Mouse (Mus musculus) urinary bladder, adult 2 months (tissue): Measurements from ENCODE around the gene Acot7. TPM values are rescaled to one million over a fixed set of nuclear protein-coding genes. Genes with fewer than 3 reads are reported as not detected.

Source experiments
- DNase-seq: peaks from one replicate; pipeline ENCODE4 v3.0.0; 2022; ENCODE audit warnings: low spot score
- polyA plus RNA-seq: library from polyadenylated mRNA; depleted of rRNA; stranded (reverse); fragments of >200 nt; gene quantifications from 2 replicates; pipeline ENCODE4 v1.2.3, GENCODE M21; 2012

The Acot7 gene
- polyA plus RNA-seq, 1 experiment, result 44.9 TPM

DNA sequence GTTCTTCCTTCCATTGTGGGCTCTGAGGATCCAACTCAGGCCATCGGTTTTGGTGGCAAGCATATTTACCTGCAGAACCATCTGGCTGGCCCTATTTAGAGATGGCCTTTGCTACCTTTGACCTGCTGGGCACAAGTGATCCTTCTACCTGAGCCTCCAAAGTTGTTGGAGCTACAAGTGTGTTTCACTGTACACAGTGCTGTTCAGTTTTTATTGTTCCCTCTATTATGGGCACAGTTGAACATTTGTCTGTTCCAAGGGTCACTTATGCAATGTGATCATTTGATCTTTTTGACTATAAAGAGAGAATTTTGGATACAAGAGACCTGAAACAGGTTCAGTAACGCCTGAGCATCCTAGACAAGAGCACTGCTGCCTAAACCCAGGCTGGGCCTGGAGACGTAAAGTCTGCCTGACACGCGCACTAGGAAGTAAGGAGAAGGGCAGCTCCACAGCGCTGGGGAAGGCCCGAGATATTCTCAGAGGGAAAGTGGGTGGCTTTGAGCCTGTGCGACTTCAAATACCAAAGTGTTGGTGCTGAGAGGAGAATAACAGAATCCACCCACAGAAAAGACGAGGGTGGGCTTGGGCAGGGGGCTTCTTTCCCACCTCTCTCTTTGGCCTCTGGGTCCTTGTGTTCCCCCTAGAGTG lies 65.4 kb downstream of the Acot7 start:
- no peak for DNase-seq

DNA sequence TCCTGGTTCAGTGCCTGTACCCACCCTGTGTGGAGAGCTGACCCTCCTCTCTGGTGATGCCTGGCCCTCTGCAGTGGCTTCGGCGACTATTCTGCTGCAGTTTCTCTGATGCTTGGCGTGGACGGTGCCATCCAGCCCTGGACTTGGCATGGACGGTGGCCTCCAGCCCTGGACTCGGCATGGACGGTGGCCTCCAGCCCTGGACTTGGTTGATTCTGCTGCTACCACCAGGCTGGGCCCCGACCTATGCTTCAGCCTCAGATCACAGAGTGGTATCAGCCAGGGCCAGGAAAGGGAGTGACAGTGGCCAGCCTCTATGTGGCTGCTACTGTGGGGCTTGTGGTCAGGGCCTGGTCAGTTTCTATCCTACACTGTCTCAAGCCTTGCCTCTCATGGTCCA lies 66.0 kb downstream of the Acot7 start:
- DNase-seq, result no peak

DNA sequence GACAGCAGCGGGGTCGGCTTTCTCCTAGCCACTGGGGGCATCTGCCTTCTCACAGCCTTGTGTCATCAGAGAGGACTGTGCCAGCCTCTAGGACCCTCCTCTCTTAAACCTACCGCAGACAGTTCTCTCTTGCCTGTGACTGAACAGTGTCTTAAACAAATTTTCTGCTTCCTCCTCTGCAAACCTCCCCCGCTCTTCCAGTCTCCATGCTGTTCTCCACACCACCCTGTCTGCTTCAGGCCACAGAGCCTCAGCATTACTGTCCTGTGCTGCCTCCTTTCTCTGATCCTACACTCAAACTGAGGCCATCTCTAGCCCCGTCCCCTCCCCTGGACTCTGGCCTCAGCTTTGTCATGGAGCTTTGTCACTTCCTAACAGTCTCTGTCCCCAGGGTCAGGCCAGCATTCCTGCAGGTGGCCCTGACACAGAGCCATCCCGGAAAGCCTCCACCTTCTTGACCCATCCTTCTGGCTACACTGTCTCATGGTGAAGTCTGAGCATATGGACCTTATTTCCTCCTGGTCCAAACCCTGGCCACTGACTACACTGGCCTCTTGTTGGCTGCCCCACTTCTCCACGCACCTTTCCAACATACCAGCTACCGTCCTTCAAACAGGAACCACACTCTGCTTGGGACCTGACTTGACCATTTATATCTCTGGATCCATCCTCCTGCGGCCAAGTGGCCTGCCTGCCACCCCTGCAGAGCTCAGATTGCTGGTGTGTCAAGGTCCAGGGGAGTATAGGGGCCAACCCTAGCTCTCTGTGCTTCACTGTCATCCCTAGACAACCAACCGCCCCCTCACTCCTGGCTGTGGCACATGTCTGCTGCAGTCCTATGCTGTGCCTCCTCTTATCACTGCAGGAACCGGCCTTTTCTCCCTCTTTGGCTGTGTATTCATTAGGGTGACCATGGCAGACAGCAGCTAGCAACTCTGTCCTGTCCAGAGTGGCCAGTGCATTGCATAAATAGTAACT lies 66.9 kb downstream of the Acot7 start:
- no peak for DNase-seq

DNA sequence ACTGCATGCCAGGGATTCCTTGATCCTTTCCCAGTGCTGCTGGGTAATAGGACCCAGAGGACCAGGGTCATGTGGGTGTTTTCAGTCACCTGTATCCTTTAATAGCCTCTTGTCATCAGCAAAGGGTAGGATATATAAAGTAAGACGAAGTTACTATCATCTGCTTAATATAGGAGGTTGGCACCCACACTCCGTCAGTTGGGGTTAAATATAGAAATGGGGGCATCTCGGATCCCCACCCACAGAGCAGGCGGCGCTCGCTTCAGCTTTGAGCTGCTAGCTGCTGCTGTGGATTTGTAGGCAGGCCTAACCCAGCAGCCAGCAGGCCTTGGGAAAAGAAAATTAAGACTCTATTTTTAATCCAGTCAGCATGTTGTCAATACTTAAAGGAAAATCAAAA lies 68.1 kb downstream of the Acot7 start:
- DNase-seq, result no peak

DNA sequence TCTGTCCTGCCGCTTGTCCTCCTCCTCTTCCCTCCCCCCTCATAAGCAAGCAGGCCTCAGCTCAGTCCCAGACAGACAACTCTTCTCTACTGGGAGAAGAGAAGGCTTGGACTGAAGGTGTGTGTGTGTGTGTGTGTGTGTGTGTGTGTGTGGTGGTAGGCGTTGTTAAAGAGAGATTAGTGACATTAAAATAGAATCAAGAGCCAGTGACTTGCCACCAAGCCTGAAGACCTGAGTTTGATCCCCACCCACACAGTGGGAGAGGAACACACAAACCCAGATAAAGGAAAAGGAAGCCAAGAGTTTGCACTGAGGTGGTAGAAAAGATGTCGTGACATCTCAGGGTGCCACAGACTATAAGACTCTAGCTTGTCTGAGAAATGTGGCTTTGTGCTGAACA lies 69.3 kb downstream of the Acot7 start:
- no peak for DNase-seq

DNA sequence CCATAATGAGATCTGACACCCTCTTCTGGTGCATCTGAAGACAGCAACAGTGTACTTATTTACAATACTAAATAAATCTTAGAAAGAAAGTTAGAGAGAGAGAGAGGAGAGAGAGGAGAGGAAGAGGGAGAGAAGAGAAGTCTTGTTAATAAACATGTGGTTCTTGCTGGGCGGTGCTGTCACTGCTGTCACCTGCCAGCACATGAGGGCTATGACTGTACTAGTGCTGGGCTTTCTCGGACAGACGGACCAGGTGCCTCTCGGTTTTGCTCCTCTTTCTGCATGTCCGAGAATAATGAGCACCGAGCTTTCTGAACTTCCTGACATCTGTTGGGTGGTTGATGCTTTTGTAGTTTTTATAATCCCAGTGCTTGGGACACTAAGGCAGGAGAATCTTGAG lies 72.7 kb downstream of the Acot7 start:
- DNase-seq, result no peak

DNA sequence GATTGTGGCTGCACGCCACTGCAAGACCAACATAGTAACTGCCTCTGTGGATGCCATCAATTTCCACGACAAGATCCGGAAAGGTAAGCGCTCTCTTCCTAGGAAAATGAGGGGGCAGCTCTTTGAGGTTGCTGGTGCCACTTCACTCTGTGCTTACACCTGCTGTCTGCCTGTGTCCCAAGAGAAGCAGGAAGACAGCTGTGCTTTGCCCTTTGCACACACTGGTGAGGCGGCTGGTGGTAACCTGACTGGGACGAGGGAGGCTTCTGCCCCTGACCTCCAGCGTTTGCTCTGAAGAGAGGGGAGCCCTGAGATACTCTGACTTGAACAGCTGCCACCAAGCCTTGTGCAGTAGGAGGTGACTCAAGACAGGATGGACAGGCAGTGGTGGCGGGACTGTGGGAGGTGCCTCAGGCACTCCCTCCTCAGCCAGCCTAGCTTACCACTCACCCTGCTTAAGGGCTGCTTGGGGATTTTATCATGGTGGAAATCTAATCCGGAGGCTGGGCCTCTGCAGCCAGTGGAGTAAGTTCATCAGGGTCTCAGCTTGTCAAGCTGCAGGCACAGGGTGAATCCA lies 75.3 kb downstream of the Acot7 start:
- no peak for DNase-seq

DNA sequence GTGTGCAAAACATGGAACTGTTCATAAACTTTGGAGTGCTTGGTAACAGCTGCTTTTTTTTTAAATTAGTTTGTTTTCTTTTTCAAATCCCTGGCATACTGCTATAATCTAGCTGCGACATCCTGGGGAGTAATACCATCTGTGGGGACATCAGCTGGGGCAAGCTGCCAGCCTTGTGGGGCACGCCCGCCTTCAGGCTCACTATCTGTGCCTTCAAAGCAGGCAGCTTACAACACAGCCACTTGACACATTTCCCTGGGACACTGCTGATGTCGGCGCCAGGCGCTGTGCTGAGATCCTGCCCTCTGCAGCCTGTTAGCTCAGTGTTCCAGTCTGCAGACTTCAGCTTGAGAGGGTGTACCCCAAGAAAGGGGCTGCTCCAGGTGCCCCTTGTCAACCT lies 79.1 kb downstream of the Acot7 start:
- no peak for DNase-seq

DNA sequence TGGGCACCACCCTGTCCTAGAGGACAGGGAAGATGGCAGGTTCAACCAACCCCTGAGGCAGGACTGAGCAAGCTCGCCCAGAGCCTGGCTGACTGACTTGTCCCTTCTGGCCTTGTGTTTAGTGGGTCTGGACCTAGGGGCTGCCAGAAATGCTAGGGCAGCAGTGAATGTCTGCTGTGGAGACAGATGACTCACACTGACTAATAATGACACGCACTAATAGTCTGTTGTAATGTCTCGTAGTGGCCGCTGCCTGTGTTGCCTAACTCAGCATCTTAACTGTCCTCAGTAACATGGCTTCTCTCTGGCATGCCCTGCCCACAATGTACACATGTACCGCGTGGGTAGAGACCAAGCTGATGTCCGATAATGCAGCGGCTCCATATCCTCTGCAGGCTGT lies 82.5 kb downstream of the Acot7 start:
- DNase-seq, result no peak

DNA sequence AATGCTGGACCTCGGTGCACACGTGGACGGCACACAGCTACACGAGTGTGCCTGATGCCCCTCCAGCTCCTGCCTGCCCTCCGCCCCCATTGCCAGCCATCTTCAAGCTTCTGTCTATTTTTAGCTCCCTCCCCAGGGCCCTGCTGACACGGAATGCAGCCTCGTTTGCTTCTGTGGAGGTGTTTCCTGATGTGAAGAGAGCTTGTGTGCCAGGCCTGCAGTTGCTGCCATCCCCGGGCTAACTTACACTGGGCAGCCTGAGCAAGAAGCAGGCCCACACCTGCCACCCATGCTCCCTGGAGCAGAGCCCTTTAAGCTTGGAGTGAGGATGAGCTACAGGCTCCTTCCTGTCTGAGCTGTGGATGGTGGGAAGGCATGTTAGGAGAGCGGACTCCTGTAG lies 84.3 kb downstream of the Acot7 start:
- DNase-seq, result no peak

DNA sequence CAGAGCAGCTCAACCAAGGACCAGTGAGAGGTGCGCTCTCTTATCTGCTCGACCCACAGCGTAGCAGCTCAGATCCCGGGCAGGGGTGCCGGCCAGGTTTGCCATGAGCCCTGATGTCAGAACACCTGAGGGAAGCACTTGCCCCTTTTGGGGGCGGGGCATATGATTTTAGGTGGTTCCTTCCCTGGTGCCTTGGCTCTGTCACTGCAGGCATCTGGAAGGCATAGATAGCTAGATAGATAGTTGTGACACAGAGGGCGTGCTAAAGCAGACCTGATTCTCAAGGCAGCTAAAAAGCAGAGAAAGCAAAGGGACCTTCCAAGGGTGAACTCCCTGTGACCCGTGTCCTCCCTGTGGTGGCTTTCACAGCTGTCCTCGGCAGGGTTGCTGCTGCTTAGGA lies 85.2 kb downstream of the Acot7 start:
- no peak for DNase-seq

DNA sequence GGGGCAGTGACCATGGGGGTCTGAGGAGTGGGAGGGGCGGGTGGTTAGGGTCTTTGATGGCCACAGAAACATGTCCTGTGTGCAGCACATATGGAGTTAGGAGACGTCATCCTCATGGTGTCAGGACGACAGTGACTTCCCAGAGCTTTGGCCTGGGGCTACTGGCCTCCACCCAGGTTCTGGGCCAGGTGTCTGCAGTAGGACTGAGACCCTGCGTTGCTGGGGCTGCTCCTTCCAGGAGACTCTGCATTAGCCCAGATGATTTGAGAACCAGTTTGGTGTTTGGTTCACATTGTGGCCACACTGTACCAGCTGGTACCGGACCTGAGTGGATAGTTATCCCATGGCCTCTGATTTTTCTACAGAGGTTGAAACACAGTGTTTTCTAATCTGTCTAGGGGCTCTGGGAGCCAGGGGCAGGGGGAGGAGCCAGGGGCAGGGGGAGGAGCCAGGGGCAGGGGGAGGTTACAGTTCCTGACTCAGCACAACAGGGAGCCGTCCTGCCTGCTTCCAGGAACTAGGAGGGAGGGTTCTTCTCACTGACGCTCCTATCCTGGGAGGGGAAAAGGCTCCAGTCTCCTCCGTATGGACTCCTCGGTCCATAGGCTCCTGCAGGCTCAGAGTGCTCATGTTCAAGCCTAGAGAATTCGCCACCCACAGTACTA lies 85.7 kb downstream of the Acot7 start:
- no peak for DNase-seq

DNA sequence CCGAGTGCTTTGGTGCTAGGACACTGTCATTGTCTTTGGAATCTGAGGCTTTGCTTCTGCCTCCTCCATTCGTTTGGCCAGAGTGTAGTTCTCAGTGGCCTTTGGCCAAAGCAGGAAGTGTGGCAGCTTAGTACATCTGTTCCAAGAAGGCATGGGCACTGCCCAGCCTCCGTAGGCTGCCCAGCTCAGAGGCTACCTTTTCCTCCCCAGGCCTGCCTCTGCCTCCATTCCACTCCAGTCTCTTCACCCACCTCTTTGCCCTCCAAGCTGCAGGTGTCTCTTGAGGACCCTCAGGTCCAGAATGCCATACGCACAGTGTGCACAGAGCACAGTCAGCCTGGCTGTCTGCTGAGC lies 86.2 kb downstream of the Acot7 start:
- DNase-seq, result no peak

DNA sequence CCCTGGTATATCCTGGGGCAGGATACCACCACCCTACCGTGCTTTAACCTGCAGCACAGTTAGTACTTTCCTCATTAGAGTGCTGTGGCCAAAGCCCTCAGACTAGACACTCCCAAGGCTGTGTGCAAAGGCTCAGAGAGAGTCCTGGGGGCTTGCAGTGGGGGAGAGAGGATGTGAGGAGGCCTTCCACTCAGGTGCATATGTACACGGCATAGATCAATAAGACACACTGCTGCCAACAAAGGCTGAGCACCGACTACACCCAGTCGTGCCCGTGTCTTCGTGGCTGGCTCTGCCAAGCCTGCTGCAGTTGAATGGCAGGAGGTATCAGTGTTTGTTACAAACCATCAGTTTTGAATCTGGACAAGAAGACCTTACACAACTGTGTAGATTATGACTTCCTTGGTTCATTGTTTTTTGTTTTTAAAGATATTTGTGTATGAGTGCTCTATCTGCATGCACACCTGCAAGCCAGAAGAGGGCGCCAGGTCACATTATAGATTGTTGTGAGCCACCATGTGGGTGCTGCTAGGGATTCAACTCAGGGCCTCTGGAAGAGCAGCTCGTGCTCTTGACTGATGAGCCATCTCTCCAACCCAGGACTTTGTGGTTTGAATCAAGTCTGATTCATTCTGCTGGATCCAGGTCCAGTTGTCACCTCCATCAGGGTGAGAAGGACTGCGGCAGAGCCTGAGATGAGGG lies 87.1 kb downstream of the Acot7 start:
- no peak for DNase-seq

DNA sequence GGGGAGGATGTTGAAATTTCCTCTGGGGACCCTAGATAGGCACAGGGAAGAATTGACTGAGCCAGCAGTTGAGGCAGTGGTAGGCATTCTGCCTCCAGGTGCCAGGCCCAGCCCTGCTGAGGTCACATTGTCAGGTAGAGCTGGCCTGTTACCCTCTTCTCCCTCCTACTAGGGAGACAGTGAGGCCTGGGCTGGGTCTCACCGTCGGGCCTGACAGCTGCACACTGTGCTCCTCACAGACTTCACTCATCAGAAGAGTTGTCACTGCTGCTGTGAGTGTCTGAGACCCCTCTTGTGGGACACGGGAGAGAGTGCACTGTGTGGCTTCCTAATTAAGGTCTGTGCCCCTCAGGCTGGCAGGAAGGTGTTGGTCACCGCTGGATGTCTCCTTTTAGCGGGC lies 87.9 kb downstream of the Acot7 start:
- no peak for DNase-seq

DNA sequence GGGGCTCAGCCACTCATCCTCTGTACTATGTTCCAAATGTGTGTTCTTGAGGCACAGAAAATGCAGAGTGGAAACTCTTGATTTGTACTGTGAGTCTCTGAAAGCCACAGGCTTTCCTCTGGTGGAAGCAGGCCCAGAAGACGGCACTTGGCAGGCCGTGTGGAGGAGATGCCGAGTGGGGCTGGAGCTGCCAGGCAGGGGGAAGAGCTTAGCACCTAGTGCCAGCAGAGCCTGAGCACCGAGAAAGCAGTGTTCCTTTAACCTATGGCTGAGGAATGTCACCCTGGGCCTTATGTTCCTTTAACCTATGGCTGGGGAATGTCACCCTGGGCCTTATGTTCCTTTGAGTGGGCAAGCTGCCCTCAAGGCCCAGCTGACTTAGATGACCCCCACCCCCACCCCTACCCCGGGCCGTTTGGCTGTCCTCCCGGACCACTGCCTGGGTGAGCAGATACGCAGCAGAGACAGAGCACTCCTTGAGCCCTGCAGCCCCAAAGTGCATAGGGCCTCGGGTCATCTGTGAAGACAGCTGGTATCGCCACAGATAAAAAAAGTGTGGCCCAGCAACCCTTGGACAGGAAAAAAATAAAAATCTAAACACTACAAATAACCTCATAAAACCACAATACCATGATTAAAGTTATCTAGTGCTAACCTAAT lies 88.4 kb downstream of the Acot7 start:
- DNase-seq, result no peak

DNA sequence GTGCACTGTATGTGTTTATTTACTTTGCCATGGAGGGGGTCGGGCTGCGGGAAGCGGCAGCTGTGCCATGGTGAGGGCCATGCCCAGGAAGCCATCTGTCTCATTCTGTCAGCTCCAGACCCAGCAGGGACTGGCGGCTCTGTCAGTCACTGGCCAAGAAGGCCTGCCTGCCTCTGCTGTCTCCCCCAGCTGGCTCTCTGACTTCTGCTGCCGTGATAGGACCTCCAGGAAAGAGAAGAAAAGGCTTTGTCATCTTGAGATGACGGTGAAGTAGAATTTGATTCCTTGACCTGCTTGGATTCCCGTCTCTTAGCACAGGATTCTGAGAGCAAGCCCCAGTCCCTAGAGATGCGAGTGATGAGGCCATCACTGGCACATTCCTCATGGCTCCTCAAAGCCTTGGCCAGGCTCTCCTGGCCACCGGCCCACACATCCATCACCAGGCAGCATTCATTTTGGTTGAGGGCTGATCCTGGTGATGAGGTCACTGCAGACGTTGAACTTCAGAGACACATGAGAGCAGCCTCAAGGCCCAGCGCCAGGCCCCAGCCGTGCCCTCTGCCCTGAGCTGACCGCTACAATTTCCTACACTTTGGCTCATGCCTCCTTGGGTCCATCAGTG lies 89.9 kb downstream of the Acot7 start:
- DNase-seq, result no peak

DNA sequence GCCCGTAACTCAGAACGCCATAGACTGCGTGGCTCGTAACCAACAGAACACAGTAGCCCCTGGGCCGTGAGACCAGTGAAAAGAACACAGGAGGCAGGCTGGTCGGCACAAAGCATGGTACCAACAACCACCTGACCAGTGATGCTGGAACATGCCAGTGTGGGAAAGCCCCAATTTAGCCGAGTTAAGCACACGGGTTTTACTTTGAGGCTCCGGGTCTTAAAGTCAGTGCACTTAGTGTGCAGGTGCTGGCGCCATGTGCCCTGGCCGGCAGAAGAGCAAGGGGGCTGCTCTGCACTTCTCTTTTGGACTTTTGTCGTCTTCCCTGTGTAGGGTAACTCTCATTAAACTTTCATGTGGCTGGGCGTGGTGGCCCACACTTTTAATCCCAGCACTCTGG lies 92.0 kb downstream of the Acot7 start:
- DNase-seq, result no peak

DNA sequence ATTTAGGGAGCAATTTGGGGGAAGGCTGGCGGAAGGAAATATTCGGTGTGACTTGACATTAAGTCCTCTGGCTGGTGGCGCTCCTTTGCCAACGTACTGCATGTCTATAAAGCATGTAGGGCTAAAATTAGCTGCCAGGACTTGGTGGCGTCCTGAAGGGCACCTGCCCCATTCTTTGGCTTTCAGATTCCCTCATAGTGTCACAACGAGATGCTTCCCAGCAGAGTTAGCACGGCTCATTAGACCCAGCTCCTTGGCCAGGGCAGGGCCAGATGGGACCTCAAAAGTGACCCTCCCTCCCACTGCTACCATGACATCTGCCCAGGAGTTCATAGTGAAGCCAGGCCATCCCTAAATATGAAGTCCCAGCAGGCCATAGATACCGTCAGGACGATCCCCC lies 92.7 kb downstream of the Acot7 start:
- DNase-seq, result no peak

DNA sequence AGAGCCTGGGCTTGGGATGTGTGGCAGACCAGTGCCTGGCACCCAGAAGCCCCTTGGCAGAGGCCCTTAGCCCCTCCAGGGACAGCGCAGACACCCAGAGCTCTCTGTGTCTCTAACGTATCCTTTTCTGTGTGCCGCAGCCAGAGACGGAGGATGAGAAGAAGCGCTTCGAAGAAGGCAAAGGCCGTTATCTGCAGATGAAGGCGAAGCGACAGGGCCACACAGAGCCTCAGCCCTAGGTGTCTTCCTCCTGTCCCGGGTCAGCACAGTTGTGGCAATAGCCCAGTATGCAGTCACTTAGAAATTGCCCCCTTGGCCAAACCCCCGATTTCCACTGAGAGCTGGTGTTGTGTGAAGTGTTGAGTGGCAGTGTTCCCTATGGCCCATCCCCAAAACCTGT lies 93.4 kb downstream of the Acot7 start:
- no peak for DNase-seq

DNA sequence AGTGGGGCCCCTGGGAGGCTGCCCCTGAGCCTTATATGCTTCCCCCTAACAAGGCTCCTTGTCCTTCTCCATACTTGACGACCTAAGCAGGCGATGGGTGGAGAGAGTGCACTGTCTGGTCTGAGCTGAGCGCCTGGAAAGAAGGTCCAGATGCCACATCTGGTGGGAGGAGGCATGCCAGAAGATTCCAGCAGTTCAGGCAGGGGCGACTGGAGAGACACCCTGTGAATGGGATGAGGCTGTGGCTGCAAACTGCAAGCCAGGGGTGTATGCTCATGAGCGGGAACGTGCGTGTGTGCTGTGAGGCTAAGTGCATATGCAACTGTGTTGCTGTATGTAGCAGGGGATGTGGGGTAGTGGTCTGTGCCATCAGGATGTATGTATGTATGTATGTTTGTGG lies 94.1 kb downstream of the Acot7 start:
- no peak for DNase-seq
